Mouse (Mus musculus): Measurements from ENCODE around the gene Slc25a3. TPM values are rescaled to one million over a fixed set of nuclear protein-coding genes. Genes with fewer than 3 reads are reported as not detected.

The Slc25a3 gene
- polyA plus RNA-seq, 1 experiment from 2014 or later, result 344 TPM

DNA sequence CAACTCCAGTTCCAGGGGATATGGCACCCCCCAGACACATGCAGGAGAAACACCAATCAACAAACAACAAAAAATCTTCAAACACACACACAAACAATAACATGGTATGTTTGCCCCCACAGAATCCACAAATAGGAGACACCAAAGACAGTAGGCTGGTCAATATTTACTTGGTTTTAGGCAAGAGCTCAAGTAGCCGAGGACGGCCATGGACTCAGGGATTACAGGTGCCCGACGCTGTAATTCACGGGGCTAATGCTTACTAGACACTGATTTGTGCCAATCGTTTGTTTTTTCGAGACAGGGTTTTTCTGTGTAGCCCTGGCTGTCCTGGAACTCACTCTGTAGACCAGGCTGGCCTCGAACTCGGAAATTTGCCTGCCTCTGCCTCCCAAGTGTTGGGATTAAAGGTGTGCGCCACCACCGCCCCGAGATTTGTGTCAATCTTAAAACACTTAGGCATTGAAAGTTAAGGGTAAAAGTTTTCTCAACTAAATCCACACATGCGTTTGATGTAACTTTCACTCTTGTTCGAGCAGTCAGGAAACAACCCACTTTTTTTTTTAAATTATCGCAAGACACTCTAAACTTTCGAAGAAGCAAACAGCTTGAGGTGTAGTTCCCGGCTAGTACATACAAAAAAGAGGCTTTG is 45.7 kb upstream of the Slc25a3 start:
- no peak for ATAC-seq
- H3K9ac ChIP-seq (replicated peaks), result peak overlapping the region; percentile 100
- H3K4me3 ChIP-seq (ENCODE audit: low read depth, low read length), result peak overlapping the region; percentile 96
- H3K36me3 ChIP-seq (replicated peaks; ENCODE audit: insufficient read depth, low read length), result peaks cover 22% of the 10 kb centered on the region
- no peaks in the 10 kb centered on the region for H3K9me3 ChIP-seq (ENCODE audit: low read length)
- DNase-seq, result no peak
- H3K27me3 ChIP-seq (ENCODE audit: insufficient read depth, low read length), result no peaks in the 10 kb centered on the region
- H3K4me2 ChIP-seq (ENCODE audit: low read depth, low read length), result peak overlapping the region; percentile 83
- peak overlapping the region; percentile 99 for H3K27ac ChIP-seq (ENCODE audit: low read depth)
- peaks cover 21% of the 10 kb centered on the region for H3K4me1 ChIP-seq (ENCODE audit: insufficient read depth)
- TF ChIP-seq CTCF (IDR thresholded peaks at IDR 0.05; ENCODE audit: low read depth) (no peak), EP300 (IDR thresholded peaks at IDR 0.05; ENCODE audit: low read depth) (no peak)
- 9% methylated on average over 17 of the region's 17 CpGs for WGBS (ENCODE audit: insufficient replicate concordance)

DNA sequence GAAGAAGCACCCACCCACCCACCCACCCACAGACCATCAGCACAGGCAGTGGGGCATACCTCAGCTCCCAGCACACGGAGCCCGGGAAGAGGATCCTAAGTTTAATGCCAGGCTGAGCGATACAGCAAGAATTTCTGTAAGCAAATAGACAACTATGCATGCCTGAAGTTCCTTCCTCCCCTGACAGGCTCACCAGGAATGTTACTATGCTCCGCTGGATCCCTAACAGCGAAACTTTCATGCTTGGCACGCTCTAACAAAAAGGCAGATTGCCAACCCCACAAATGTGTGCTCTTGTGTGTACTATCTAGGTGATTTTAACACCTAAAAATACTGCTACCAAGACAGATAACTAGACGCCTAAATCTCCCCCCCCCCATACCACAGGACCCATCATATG is 43.5 kb upstream of the Slc25a3 start:
- Histone ChIP-seq H3K27ac (ENCODE audit: low read depth) (no peak overlapping the region), H3K9me3 (ENCODE audit: low read length) (no peaks in the 10 kb centered on the region), H3K4me1 (ENCODE audit: insufficient read depth) (peaks cover 21% of the 10 kb centered on the region), H3K4me2 (ENCODE audit: low read depth, low read length) (peak overlapping the region; percentile 83), H3K9ac (replicated peaks) (no peak overlapping the region), H3K27me3 (ENCODE audit: insufficient read depth, low read length) (no peaks in the 10 kb centered on the region), H3K36me3 (replicated peaks; ENCODE audit: insufficient read depth, low read length) (peaks cover 41% of the 10 kb centered on the region), H3K4me3 (ENCODE audit: low read depth, low read length) (peak overlapping the region; percentile 96; the same call in 1 of the 2 replicates)
- ATAC-seq, result no peak
- 58% methylated on average over 7 of the region's 7 CpGs for WGBS (ENCODE audit: insufficient replicate concordance)
- DNase-seq, result no peak
- TF ChIP-seq EP300 (IDR thresholded peaks at IDR 0.05; ENCODE audit: low read depth), result no peak

DNA sequence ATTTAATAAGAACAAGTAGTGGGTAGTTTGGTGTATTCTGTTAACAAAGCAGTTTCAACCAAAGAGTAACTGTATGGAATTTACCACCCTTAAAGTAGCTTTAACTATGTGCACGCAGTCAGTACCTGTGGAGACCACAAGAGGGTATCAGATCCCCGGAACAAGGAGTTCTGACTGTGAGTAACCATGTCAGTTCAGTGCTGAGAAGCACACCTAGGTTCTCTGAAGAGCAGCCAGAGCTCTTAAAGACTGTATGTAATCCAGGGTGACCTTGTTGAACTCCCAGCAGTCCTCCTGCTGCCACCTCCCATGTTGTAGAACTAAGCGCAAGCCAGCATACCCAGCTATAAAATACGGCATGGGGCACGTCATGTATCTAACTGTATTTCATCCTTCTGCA is 43.0 kb upstream of the Slc25a3 start:
- H3K9ac ChIP-seq (replicated peaks), result no peak overlapping the region

DNA sequence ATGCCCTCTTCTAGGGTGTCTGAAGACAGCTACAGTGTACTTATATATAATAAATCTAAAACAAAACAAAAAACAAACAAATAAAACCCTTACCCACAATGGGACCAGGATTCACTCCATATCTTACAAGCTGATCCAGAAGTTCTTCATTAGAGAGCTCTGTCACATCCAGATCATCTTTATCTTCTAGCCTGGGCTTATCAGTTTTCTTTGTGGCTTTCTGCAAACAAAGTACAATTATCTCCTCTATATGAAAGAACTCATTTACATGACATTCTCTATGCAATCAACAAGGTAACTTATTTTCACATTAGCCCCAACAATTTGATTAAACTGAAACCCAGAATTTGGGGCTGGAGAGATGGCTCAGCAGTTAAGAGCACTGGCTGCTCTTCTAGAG is 42.0 kb upstream of the Slc25a3 start:
- Histone ChIP-seq H3K9me3 (ENCODE audit: low read length) (no peaks in the 10 kb centered on the region), H3K4me3 (ENCODE audit: low read depth, low read length) (no peak overlapping the region), H3K9ac (replicated peaks) (no peak overlapping the region), H3K4me1 (ENCODE audit: insufficient read depth) (peaks cover 21% of the 10 kb centered on the region), H3K4me2 (ENCODE audit: low read depth, low read length) (no peak overlapping the region), H3K27me3 (ENCODE audit: insufficient read depth, low read length) (no peaks in the 10 kb centered on the region), H3K36me3 (replicated peaks; ENCODE audit: insufficient read depth, low read length) (peaks cover 56% of the 10 kb centered on the region), H3K27ac (ENCODE audit: low read depth) (no peak overlapping the region)
- TF ChIP-seq EP300 (IDR thresholded peaks at IDR 0.05; ENCODE audit: low read depth), result no peak
- TF ChIP-seq CTCF (IDR thresholded peaks at IDR 0.05; ENCODE audit: low read depth), result no peak
- ATAC-seq, result no peak
- no peak for DNase-seq

More for the DNA sequence above, 43.0 kb upstream of the Slc25a3 start:
- H3K27me3 ChIP-seq (ENCODE audit: insufficient read depth, low read length), result no peaks in the 10 kb centered on the region
- TF ChIP-seq CTCF (IDR thresholded peaks at IDR 0.05; ENCODE audit: low read depth) (peak; percentile 85), EP300 (IDR thresholded peaks at IDR 0.05; ENCODE audit: low read depth) (no peak)
- no peak overlapping the region; the same call in 1 of the 2 replicates for H3K4me3 ChIP-seq (ENCODE audit: low read depth, low read length)
- H3K9me3 ChIP-seq (ENCODE audit: low read length), result no peaks in the 10 kb centered on the region
- DNase-seq, result peak; percentile 64
- H3K27ac ChIP-seq (ENCODE audit: low read depth), result no peak overlapping the region
- H3K4me1 ChIP-seq (ENCODE audit: insufficient read depth), result peaks cover 21% of the 10 kb centered on the region
- WGBS (ENCODE audit: insufficient replicate concordance), result 48% methylated on average over 5 of the region's 5 CpGs
- peak overlapping the region; percentile 83 for H3K4me2 ChIP-seq (ENCODE audit: low read depth, low read length)
- no peak for ATAC-seq
- peaks cover 46% of the 10 kb centered on the region for H3K36me3 ChIP-seq (replicated peaks; ENCODE audit: insufficient read depth, low read length)

DNA sequence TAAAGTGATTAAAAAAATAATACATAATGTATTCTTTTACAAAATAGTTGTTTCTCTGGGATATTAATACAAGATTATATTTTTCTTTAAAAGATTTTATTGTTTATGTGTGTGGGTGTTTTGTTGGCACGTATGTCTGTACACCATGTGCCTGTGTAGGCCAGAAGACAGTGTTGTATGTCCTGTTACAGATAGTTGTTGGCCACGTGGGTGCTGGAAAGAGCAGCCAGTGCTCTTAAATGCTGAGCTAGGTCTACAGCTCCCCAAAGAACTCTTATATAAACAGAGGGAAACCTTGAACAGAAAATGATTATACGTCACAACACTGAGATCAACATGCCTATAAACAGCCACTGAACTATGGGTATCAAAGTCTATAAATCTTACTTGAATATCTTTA is 40.6 kb upstream of the Slc25a3 start:
- DNase-seq (no peak), ATAC-seq (no peak)
- Histone ChIP-seq H3K4me3 (ENCODE audit: low read depth, low read length) (no peak overlapping the region), H3K9ac (replicated peaks) (no peak overlapping the region), H3K27ac (ENCODE audit: low read depth) (no peak overlapping the region), H3K36me3 (replicated peaks; ENCODE audit: insufficient read depth, low read length) (peaks cover 68% of the 10 kb centered on the region), H3K9me3 (ENCODE audit: low read length) (no peaks in the 10 kb centered on the region), H3K27me3 (ENCODE audit: insufficient read depth, low read length) (no peaks in the 10 kb centered on the region), H3K4me1 (ENCODE audit: insufficient read depth) (peaks cover 20% of the 10 kb centered on the region), H3K4me2 (ENCODE audit: low read depth, low read length) (no peak overlapping the region)
- 84% methylated on average over 3 of the region's 3 CpGs for WGBS (ENCODE audit: insufficient replicate concordance)
- TF ChIP-seq CTCF (IDR thresholded peaks at IDR 0.05; ENCODE audit: low read depth) (no peak), EP300 (IDR thresholded peaks at IDR 0.05; ENCODE audit: low read depth) (no peak)

DNA sequence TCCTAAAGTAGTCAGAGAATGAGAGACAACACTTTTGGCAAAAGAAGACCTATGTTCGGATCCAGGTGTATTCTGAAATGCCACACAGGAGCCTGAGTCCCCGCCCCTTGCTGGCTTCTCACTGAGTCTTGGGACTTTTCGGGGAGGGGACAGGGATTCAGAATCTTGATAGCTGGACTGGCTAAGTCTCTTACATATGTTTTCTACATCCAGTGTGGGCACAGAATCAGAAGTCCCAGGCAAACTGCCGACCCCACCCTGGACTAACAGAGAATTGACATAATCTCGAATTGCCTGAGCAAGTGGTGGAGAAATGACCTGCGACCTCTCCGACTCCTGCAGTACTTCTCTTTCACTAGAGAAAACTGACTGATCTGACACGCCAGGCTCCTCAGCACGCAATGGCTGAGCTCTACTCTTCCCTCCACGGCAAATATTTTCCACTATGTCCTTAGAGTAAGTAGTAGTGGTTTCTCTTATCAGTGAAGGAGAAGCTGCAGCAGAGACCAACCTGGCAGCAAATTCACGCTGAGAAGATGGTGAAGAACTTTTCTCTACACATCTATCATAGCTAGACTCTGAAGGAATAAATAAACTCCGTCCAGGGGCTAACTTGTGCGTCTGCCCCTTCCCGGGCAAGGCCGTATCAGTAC is 38.8 kb upstream of the Slc25a3 start:
- H3K4me1 ChIP-seq (ENCODE audit: insufficient read depth), result peaks cover 6% of the 10 kb centered on the region
- 80% methylated on average over 15 of the region's 15 CpGs for WGBS (ENCODE audit: insufficient replicate concordance)
- DNase-seq, result no peak
- peaks cover 82% of the 10 kb centered on the region for H3K36me3 ChIP-seq (replicated peaks; ENCODE audit: insufficient read depth, low read length)
- ATAC-seq, result no peak
- no peak overlapping the region for H3K4me3 ChIP-seq (ENCODE audit: low read depth, low read length)
- H3K9me3 ChIP-seq (ENCODE audit: low read length), result no peaks in the 10 kb centered on the region
- no peak overlapping the region for H3K9ac ChIP-seq (replicated peaks)
- TF ChIP-seq CTCF (IDR thresholded peaks at IDR 0.05; ENCODE audit: low read depth) (no peak), EP300 (IDR thresholded peaks at IDR 0.05; ENCODE audit: low read depth) (no peak)
- H3K27me3 ChIP-seq (ENCODE audit: insufficient read depth, low read length), result no peaks in the 10 kb centered on the region
- H3K27ac ChIP-seq (ENCODE audit: low read depth), result no peak overlapping the region
- no peak overlapping the region for H3K4me2 ChIP-seq (ENCODE audit: low read depth, low read length)

Measured in liver, postnatal 0 days (tissue).